Mouse (Mus musculus): Measurements from ENCODE around the gene Cdc7.

GRCm38 (mm10) chr5:107020366-107020765 lies 56.2 kb downstream of the Cdc7 start:
- TF ChIP-seq CTCF (IDR thresholded peaks at IDR 0.05; ENCODE audit: low read depth, low read length) (no peak), POLR2A (IDR thresholded peaks at IDR 0.05; ENCODE audit: extremely low read depth, insufficient read depth, low read length) (no peak)

Data from liver, adult 2 months (tissue).